Mouse (Mus musculus) hindbrain, embryonic 12.5 days (tissue): ENCODE results near the gene Kmt2b. TPM values are rescaled to one million over a fixed set of nuclear protein-coding genes. Genes with fewer than 3 reads are reported as not detected.

ENCODE experiments used
- ATAC-seq: fragments of 200-750 bp; cut with Nextera tagmentation; 2 replicates; pipeline ENCODE4 v1.8.0; 2017; ENCODE audit warnings: moderate TSS enrichment; ENCODE audit not compliant: low FRiP score
- H3K27ac ChIP-seq: fragments of 300-500 bp; sonication (generic); 2 replicates; pipeline ENCODE4 v1.5.1; 2016; ENCODE audit warnings: mild to moderate bottlenecking
- H3K27me3 ChIP-seq: fragments of 300-500 bp; sonication (generic); 2 replicates; pipeline ENCODE4 v1.6.1; 2016; ENCODE audit warnings: mild to moderate bottlenecking
- H3K36me3 ChIP-seq: fragments of 300-500 bp; sonication (generic); 2 replicates; pipeline ENCODE4 v1.6.1; 2016; ENCODE audit warnings: mild to moderate bottlenecking
- H3K4me1 ChIP-seq: fragments of 300-500 bp; sonication (generic); 2 replicates; pipeline ENCODE4 v1.6.1; 2016
- H3K4me2 ChIP-seq: fragments of 300-500 bp; sonication (generic); replicated peaks from 2 replicates; pipeline ENCODE4 v1.6.1; 2016; ENCODE audit warnings: mild to moderate bottlenecking
- H3K4me3 ChIP-seq: fragments of 300-500 bp; sonication (generic); 2 replicates; pipeline ENCODE4 v1.5.1; 2016; ENCODE audit warnings: mild to moderate bottlenecking
- H3K9ac ChIP-seq: fragments of 300-500 bp; sonication (generic); 2 replicates; pipeline ENCODE4 v1.6.1; 2016; ENCODE audit warnings: mild to moderate bottlenecking, moderate library complexity
- H3K9me3 ChIP-seq: fragments of 300-500 bp; sonication (generic); replicated peaks from 2 replicates; pipeline ENCODE4 v1.6.1; 2016; ENCODE audit warnings: mild to moderate bottlenecking
- whole genome bisulfite sequencing: fragments of 180-500 bp; shearing (Covaris S2); methylation state at CpG from one replicate; pipeline ENCODE4 v1.1.7; 2016; 5-methylcytosine and 5-hydroxymethylcytosine counted together
- polyA plus RNA-seq: library from polyadenylated mRNA; unstranded; fragments of >200 nt; fragmentation: Nextera tagmentation; extraction: Ambion mirVana; gene quantifications from 2 replicates; pipeline ENCODE4 v1.2.1, GENCODE M21; 2016

The Kmt2b gene
- polyA plus RNA-seq, 1 experiment from 2014 or later: 8.8 TPM

DNA sequence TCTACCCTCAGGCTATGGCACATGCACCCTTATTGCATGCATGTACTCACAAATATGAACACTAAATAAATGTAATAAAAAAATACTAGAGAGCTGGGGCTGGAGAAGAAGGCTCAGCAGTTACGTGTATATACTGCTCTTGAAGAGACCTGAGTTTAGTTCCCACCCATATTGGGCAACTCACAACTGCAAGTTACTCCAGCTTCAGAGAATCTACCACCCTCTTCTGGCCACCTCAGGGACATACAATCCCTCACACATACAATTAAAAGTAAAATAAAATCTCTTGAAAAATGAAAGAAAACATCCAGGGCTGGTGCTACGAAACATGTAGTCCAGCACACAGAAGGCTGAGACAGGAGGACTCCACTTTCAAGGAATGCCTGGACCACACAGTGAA is 25.9 kb upstream of the Kmt2b start:
- no peak overlapping the region for H3K27ac ChIP-seq
- no peak for ATAC-seq
- no peaks in the 10 kb centered on the region for H3K27me3 ChIP-seq
- 85% methylated on average over 2 of the region's 2 CpGs for WGBS
- no peaks in the 10 kb centered on the region for H3K4me1 ChIP-seq
- no peak overlapping the region for H3K9ac ChIP-seq
- peaks cover 38% of the 10 kb centered on the region for H3K36me3 ChIP-seq
- no peak overlapping the region for H3K4me3 ChIP-seq
- no peaks in the 10 kb centered on the region for H3K9me3 ChIP-seq
- H3K4me2 ChIP-seq: no peak overlapping the region

DNA sequence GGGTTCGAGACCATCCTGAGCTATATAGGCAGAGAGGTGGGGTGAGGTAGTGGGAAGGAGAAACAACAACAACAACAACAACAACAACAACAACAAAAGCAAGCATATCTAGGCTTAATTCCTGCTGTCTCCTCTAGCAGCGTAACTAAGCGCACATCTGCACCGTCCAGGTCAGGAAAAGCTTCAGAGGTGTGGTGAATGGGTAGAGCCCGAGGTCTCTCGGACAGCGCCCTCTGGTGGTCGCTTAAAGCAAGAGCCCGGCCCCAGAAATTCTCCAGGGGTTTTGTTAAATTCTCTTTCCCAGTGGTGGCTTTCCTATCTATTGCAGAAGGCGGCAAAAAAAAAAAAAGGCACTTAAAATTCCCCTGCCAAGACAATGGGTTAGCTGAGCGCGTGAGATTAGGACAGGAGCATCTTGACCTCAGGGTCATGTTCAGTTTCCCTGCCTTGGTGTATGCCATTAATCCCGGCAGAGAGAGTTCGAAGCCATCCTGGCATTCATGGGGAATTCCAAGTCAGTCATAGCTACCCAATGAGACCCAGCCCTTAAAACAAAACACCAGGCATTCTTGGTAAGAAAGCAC is 25.1 kb upstream of the Kmt2b start:
- Histone ChIP-seq H3K4me2 (no peak overlapping the region), H3K9ac (no peak overlapping the region), H3K27me3 (no peaks in the 10 kb centered on the region), H3K36me3 (peaks cover 30% of the 10 kb centered on the region), H3K4me3 (no peak overlapping the region), H3K27ac (no peak overlapping the region), H3K9me3 (no peaks in the 10 kb centered on the region), H3K4me1 (no peaks in the 10 kb centered on the region)
- 27% methylated on average over 14 of the region's 14 CpGs for WGBS
- peak; percentile 26; the same call in 1 of the 2 replicates for ATAC-seq

GRCm38 (mm10) chr7:30612654-30613402 is 24.3 kb upstream of the Kmt2b start, which contains the start of gene Upk1a:
Upk1a (minus strand) TSS chr7:30612847.
- no peak within 1 kb of the TSS for H3K9ac ChIP-seq
- no peak within 1 kb of the TSS for H3K4me3 ChIP-seq
- no peaks in the 10 kb centered on the region for H3K9me3 ChIP-seq
- no peaks in the 10 kb centered on the region for H3K27me3 ChIP-seq
- H3K4me2 ChIP-seq: no peak within 1 kb of the TSS
- ATAC-seq: no peak
- peaks cover 22% of the 10 kb centered on the region for H3K36me3 ChIP-seq
- H3K4me1 ChIP-seq: no peaks in the 10 kb centered on the region
- no peak within 1 kb of the TSS for H3K27ac ChIP-seq
- 78% methylated on average over 8 of the region's 8 CpGs for WGBS

GRCm38 (mm10) chr7:30610043-30610442 is 21.5 kb upstream of the Kmt2b start:
- no peak overlapping the region for H3K4me3 ChIP-seq
- H3K27ac ChIP-seq: no peak overlapping the region
- H3K4me2 ChIP-seq: no peak overlapping the region
- no peaks in the 10 kb centered on the region for H3K36me3 ChIP-seq
- H3K27me3 ChIP-seq: no peaks in the 10 kb centered on the region; the same call in 1 of the 2 replicates
- ATAC-seq: no peak
- WGBS: 57% methylated on average over 7 of the region's 7 CpGs
- no peaks in the 10 kb centered on the region for H3K4me1 ChIP-seq
- no peak overlapping the region for H3K9ac ChIP-seq
- no peaks in the 10 kb centered on the region for H3K9me3 ChIP-seq

GRCm38 (mm10) chr7:30608476-30608875 is 19.9 kb upstream of the Kmt2b start:
- H3K27ac ChIP-seq: no peak overlapping the region
- no peak overlapping the region for H3K4me3 ChIP-seq
- no peaks in the 10 kb centered on the region for H3K4me1 ChIP-seq
- WGBS: 54% methylated on average over 14 of the region's 16 CpGs
- H3K36me3 ChIP-seq: no peaks in the 10 kb centered on the region
- no peak overlapping the region for H3K9ac ChIP-seq
- no peak for ATAC-seq
- H3K4me2 ChIP-seq: no peak overlapping the region
- no peaks in the 10 kb centered on the region for H3K9me3 ChIP-seq
- H3K27me3 ChIP-seq: no peaks in the 10 kb centered on the region; the same call in 1 of the 2 replicates

GRCm38 (mm10) chr7:30607706-30608309 is 19.3 kb upstream of the Kmt2b start:
- Histone ChIP-seq H3K4me3 (no peak overlapping the region), H3K9ac (no peak overlapping the region), H3K9me3 (no peaks in the 10 kb centered on the region), H3K27me3 (no peaks in the 10 kb centered on the region; the same call in 1 of the 2 replicates), H3K36me3 (no peaks in the 10 kb centered on the region), H3K4me2 (no peak overlapping the region), H3K27ac (no peak overlapping the region), H3K4me1 (no peaks in the 10 kb centered on the region)
- whole genome bisulfite sequencing: 35% methylated on average over 8 of the region's 8 CpGs
- ATAC-seq: 0 out of 2 replicates have a peak, but pooled peaks have one; percentile 48

DNA sequence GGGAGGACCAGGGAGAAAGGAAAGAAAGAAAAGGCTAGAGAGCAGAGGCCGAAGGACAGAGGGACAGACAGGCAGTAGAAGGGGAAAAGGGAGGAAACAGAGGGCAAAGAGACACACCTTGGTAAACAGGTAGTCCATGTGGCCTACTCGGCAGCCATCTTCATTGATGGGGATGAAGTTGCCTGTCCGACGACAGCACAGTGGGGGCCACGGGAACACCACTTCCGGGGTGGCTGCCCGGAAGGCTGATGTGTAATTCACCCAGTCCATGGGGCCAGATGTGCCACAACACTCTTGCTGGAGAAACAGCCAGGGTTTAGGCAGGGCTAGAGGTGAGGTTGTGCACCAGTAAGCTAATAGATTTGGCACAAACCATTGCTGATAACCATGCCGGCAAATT is 16.4 kb upstream of the Kmt2b start:
- no peak overlapping the region for H3K4me3 ChIP-seq
- H3K36me3 ChIP-seq: no peaks in the 10 kb centered on the region
- no peaks in the 10 kb centered on the region for H3K9me3 ChIP-seq
- H3K27me3 ChIP-seq: no peaks in the 10 kb centered on the region; the same call in 1 of the 2 replicates
- H3K4me1 ChIP-seq: peaks cover 9% of the 10 kb centered on the region
- WGBS: 86% methylated on average over 8 of the region's 8 CpGs
- H3K27ac ChIP-seq: no peak overlapping the region
- no peak for ATAC-seq
- H3K4me2 ChIP-seq: no peak overlapping the region
- no peak overlapping the region for H3K9ac ChIP-seq

GRCm38 (mm10) chr7:30604424-30604823 is 15.9 kb upstream of the Kmt2b start:
- no peaks in the 10 kb centered on the region for H3K36me3 ChIP-seq
- 66% methylated on average over 8 of the region's 8 CpGs for WGBS
- H3K27ac ChIP-seq: no peak overlapping the region
- no peaks in the 10 kb centered on the region; the same call in 1 of the 2 replicates for H3K27me3 ChIP-seq
- peaks cover 12% of the 10 kb centered on the region for H3K4me1 ChIP-seq
- H3K9me3 ChIP-seq: no peaks in the 10 kb centered on the region
- no peak overlapping the region for H3K4me2 ChIP-seq
- no peak for ATAC-seq
- no peak overlapping the region for H3K4me3 ChIP-seq
- no peak overlapping the region for H3K9ac ChIP-seq

GRCm38 (mm10) chr7:30602583-30602982 is 14.1 kb upstream of the Kmt2b start:
- 46% methylated on average over 3 of the region's 3 CpGs for WGBS
- H3K4me1 ChIP-seq: peaks cover 12% of the 10 kb centered on the region
- H3K9ac ChIP-seq: no peak overlapping the region
- H3K4me2 ChIP-seq: no peak overlapping the region
- ATAC-seq: no peak
- no peaks in the 10 kb centered on the region for H3K9me3 ChIP-seq
- no peak overlapping the region for H3K4me3 ChIP-seq
- H3K36me3 ChIP-seq: no peaks in the 10 kb centered on the region
- no peaks in the 10 kb centered on the region; the same call in 1 of the 2 replicates for H3K27me3 ChIP-seq
- H3K27ac ChIP-seq: no peak overlapping the region

GRCm38 (mm10) chr7:30600651-30601050 is 12.1 kb upstream of the Kmt2b start:
- Histone ChIP-seq H3K36me3 (no peaks in the 10 kb centered on the region), H3K9ac (no peak overlapping the region), H3K4me1 (peaks cover 12% of the 10 kb centered on the region), H3K4me3 (no peak overlapping the region), H3K27ac (no peak overlapping the region), H3K4me2 (peak overlapping the region; percentile 36), H3K9me3 (no peaks in the 10 kb centered on the region), H3K27me3 (no peaks in the 10 kb centered on the region)
- no peak for ATAC-seq
- 80% methylated on average over 7 of the region's 7 CpGs for WGBS

GRCm38 (mm10) chr7:30599933-30600353 is 11.4 kb upstream of the Kmt2b start:
- peaks cover 12% of the 10 kb centered on the region for H3K4me1 ChIP-seq
- no peaks in the 10 kb centered on the region; the same call in 1 of the 2 replicates for H3K27me3 ChIP-seq
- no peak overlapping the region for H3K9ac ChIP-seq
- H3K27ac ChIP-seq: 0 out of 2 replicates have a peak overlapping the region, but pooled peaks have one; percentile 13
- no peak overlapping the region; the same call in 1 of the 2 replicates for H3K4me3 ChIP-seq
- ATAC-seq: peak; percentile 99
- no peaks in the 10 kb centered on the region for H3K9me3 ChIP-seq
- H3K36me3 ChIP-seq: no peaks in the 10 kb centered on the region
- peak overlapping the region; percentile 36 for H3K4me2 ChIP-seq
- WGBS: 2% methylated on average over 16 of the region's 16 CpGs

DNA sequence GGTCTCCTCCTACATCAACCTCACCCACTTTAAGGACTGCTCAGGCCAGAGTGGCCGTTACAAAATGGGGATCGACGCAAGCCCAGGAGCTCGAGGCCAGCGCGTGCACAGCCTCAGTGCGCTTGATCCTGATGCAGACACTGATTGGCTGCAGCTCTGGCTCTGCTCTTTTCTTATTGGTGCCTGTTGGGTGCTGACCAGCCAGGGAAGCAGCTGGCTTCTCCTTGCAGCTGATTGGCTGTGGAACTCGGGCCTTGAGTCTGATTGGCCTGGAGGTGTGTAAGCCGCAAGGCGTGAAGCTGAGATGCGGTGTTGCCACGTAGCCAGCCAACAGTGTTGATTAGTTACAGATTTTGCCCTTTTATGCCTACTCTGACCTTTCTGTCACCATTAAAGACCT is 10.3 kb upstream of the Kmt2b start, which contains the start of gene Zbtb32:
Gene Zbtb32 (minus strand): TSS at position 124 of the 400 bp plus-strand sequence.
- H3K4me1 ChIP-seq: peaks cover 12% of the 10 kb centered on the region
- peak within 1 kb of the TSS; percentile 36 for H3K4me2 ChIP-seq
- H3K27me3 ChIP-seq: no peaks in the 10 kb centered on the region; the same call in 1 of the 2 replicates
- H3K36me3 ChIP-seq: no peaks in the 10 kb centered on the region
- H3K4me3 ChIP-seq: no peak within 1 kb of the TSS; the same call in 1 of the 2 replicates
- H3K27ac ChIP-seq: no peak within 1 kb of the TSS; the same call in 1 of the 2 replicates
- H3K9ac ChIP-seq: no peak within 1 kb of the TSS
- H3K9me3 ChIP-seq: no peaks in the 10 kb centered on the region
- ATAC-seq: no peak
- whole genome bisulfite sequencing: 90% methylated on average over 12 of the region's 12 CpGs
